Mouse (Mus musculus) urinary bladder, postnatal 10 days (tissue): ENCODE measurements at regions not wholly inside any gene's neighbourhood (a gene's known extent, or its start where the extent isn't known, plus 50 kb on each side); places are given as distances from the start of the nearest gene placed in this dataset.

ENCODE experiments used
- DNase-seq: peaks from one replicate; pipeline ENCODE4 v3.0.0; 2022; ENCODE audit warnings: low spot score

- no peak for DNase-seq
Observed at GRCm38 (mm10) chr14:62001481-62001949, 290.9 kb upstream of the Rnaseh2b start.

GRCm38 (mm10) chr14:62002131-62002530 is 290.3 kb upstream of the Rnaseh2b start:
- DNase-seq: no peak

GRCm38 (mm10) chr14:62003013-62003781 is 289.2 kb upstream of the Rnaseh2b start:
- DNase-seq: no peak

- DNase-seq: no peak
Observed at GRCm38 (mm10) chr14:62003797-62004196, 288.6 kb upstream of the Rnaseh2b start.

GRCm38 (mm10) chr14:62008707-62009106 is 283.7 kb upstream of the Rnaseh2b start:
- DNase-seq: no peak

GRCm38 (mm10) chr14:62018804-62019203 is 273.6 kb upstream of the Rnaseh2b start:
- DNase-seq: no peak

- DNase-seq: no peak
Observed at GRCm38 (mm10) chr14:62020996-62021395, 271.4 kb upstream of the Rnaseh2b start.

- no peak for DNase-seq
Observed at GRCm38 (mm10) chr14:62022193-62022592, 270.2 kb upstream of the Rnaseh2b start.

- no peak for DNase-seq
Observed at GRCm38 (mm10) chr14:62023022-62023421, 269.4 kb upstream of the Rnaseh2b start.

GRCm38 (mm10) chr14:62027751-62028279 is 264.6 kb upstream of the Rnaseh2b start:
- no peak for DNase-seq

- no peak for DNase-seq
Observed at GRCm38 (mm10) chr14:62030059-62030458, 262.3 kb upstream of the Rnaseh2b start.

GRCm38 (mm10) chr14:62033661-62034060 is 258.7 kb upstream of the Rnaseh2b start:
- no peak for DNase-seq

GRCm38 (mm10) chr14:62034664-62035063 is 257.7 kb upstream of the Rnaseh2b start:
- no peak for DNase-seq

GRCm38 (mm10) chr14:62035416-62035815 is 257.0 kb upstream of the Rnaseh2b start:
- DNase-seq: no peak

- no peak for DNase-seq
Observed at GRCm38 (mm10) chr14:62037514-62037913, 254.9 kb upstream of the Rnaseh2b start.

- DNase-seq: no peak
Observed at GRCm38 (mm10) chr14:62037917-62038316, 254.5 kb upstream of the Rnaseh2b start.

GRCm38 (mm10) chr14:62042305-62043116 is 249.9 kb upstream of the Rnaseh2b start:
- no peak for DNase-seq

GRCm38 (mm10) chr14:62043117-62043422 is 249.3 kb upstream of the Rnaseh2b start:
- no peak for DNase-seq

GRCm38 (mm10) chr14:62050941-62051340 is 241.4 kb upstream of the Rnaseh2b start:
- DNase-seq: no peak

- DNase-seq: no peak
Observed at GRCm38 (mm10) chr14:62051923-62052322, 240.5 kb upstream of the Rnaseh2b start.

- no peak for DNase-seq
Observed at GRCm38 (mm10) chr14:62053004-62053403, 239.4 kb upstream of the Rnaseh2b start.

GRCm38 (mm10) chr14:62057096-62057495 is 235.3 kb upstream of the Rnaseh2b start:
- no peak for DNase-seq

- no peak for DNase-seq
Observed at GRCm38 (mm10) chr14:62058100-62058499, 234.3 kb upstream of the Rnaseh2b start.
